Mouse (Mus musculus) brown adipose tissue, adult 24 weeks (tissue): ENCODE results near the gene Icosl. TPM values are rescaled to one million over a fixed set of nuclear protein-coding genes. Genes with fewer than 3 reads are reported as not detected.
"Not testable (repeated sequence)": the region's sequence is repeated elsewhere in the genome, so short reads cannot be mapped to it uniquely, and the experiment has no call there.

Experiments used
- H3K27ac ChIP-seq: fragments of 200-500 bp; replicated peaks from 2 replicates; pipeline ENCODE4 v1.5.1; 2012; ENCODE audit warnings: low read depth, mild to moderate bottlenecking, low read length
- H3K4me1 ChIP-seq: fragments of 200-500 bp; 2 replicates; pipeline ENCODE4 v1.6.1; 2012; ENCODE audit warnings: low read length, mixed read lengths; ENCODE audit not compliant: control insufficient read depth, insufficient read depth, insufficient read length
- H3K4me3 ChIP-seq: fragments of 200-500 bp; 2 replicates; pipeline ENCODE4 v1.5.1; 2012; ENCODE audit warnings: low read depth, mild to moderate bottlenecking, low read length, moderate library complexity; ENCODE audit not compliant: insufficient read depth
- polyA plus RNA-seq: library from polyadenylated mRNA; stranded (reverse); fragments of >200 nt; gene quantifications from 2 replicates; pipeline ENCODE4 v1.2.4, GENCODE M21; 2012; ENCODE audit not compliant: missing spikeins, insufficient read depth, insufficient read length

Icosl gene
- polyA plus RNA-seq, 1 experiment = 1.1 TPM

GRCm38 (mm10) chr10:78090246-78090645 lies 21.1 kb downstream of the Icosl start:
- Histone ChIP-seq H3K27ac (no peak overlapping the region), H3K4me1 (no peaks in the 10 kb centered on the region), H3K4me3 (no peak overlapping the region)

- Histone ChIP-seq H3K4me3 (no peak overlapping the region), H3K27ac (no peak overlapping the region), H3K4me1 (peaks cover under 1% of the 10 kb centered on the region)
Measured at GRCm38 (mm10) chr10:78090706-78091491, 21.8 kb downstream of the Icosl start.

GRCm38 (mm10) chr10:78091865-78092724 lies 23.0 kb downstream of the Icosl start:
- Histone ChIP-seq H3K4me3 (no peak overlapping the region), H3K27ac (no peak overlapping the region), H3K4me1 (peaks cover 3% of the 10 kb centered on the region)

- H3K4me3 ChIP-seq = no peak overlapping the region
- H3K27ac ChIP-seq = no peak overlapping the region
- H3K4me1 ChIP-seq = peaks cover 3% of the 10 kb centered on the region
Measured at GRCm38 (mm10) chr10:78092725-78093029, 23.6 kb downstream of the Icosl start.

GRCm38 (mm10) chr10:78095221-78095620 lies 26.1 kb downstream of the Icosl start:
- H3K4me1 ChIP-seq = peaks cover 6% of the 10 kb centered on the region
- no peak overlapping the region for H3K4me3 ChIP-seq
- no peak overlapping the region for H3K27ac ChIP-seq

GRCm38 (mm10) chr10:78095954-78096931 lies 27.1 kb downstream of the Icosl start:
- no peak overlapping the region for H3K4me3 ChIP-seq
- peaks cover 6% of the 10 kb centered on the region for H3K4me1 ChIP-seq
- H3K27ac ChIP-seq = peak overlapping the region; percentile 71

- H3K4me1 ChIP-seq, H3K4me3 ChIP-seq, H3K27ac ChIP-seq: not testable (repeated sequence)
Measured at GRCm38 (mm10) chr10:78099860-78100259, 30.8 kb downstream of the Icosl start.

GRCm38 (mm10) chr10:78100989-78101780 lies 32.1 kb downstream of the Icosl start:
- H3K4me1 ChIP-seq = peaks cover 5% of the 10 kb centered on the region
- no peak overlapping the region for H3K4me3 ChIP-seq
- H3K27ac ChIP-seq = no peak overlapping the region

- no peak overlapping the region; the same call in none of the 2 replicates for H3K27ac ChIP-seq
- H3K4me1 ChIP-seq = peaks cover 5% of the 10 kb centered on the region
- no peak overlapping the region for H3K4me3 ChIP-seq
Measured at GRCm38 (mm10) chr10:78104555-78105490, 35.7 kb downstream of the Icosl start.

GRCm38 (mm10) chr10:78105548-78105947 lies 36.4 kb downstream of the Icosl start:
- Histone ChIP-seq H3K4me1 (peaks cover 5% of the 10 kb centered on the region), H3K4me3 (peak overlapping the region; percentile 26), H3K27ac (peak overlapping the region; percentile 47)

GRCm38 (mm10) chr10:78114521-78115092 lies 45.5 kb downstream of the Icosl start:
- Histone ChIP-seq H3K4me3 (no peak overlapping the region), H3K4me1 (no peaks in the 10 kb centered on the region), H3K27ac (no peak overlapping the region)

- Histone ChIP-seq H3K27ac (no peak overlapping the region), H3K4me1 (no peaks in the 10 kb centered on the region), H3K4me3 (no peak overlapping the region)
Measured at GRCm38 (mm10) chr10:78115153-78115552, 46.1 kb downstream of the Icosl start.

- no peak overlapping the region for H3K4me3 ChIP-seq
- no peak overlapping the region for H3K27ac ChIP-seq
- no peaks in the 10 kb centered on the region for H3K4me1 ChIP-seq
Measured at GRCm38 (mm10) chr10:78119422-78119821, 50.3 kb downstream of the Icosl start.
